Mouse (Mus musculus): ENCODE results near the gene Ms4a15. TPM values are rescaled to one million over a fixed set of nuclear protein-coding genes. Genes with fewer than 3 reads are reported as not detected.

The Ms4a15 gene
- not detected for polyA plus RNA-seq (2017; shearing (Covaris generic))

GRCm38 (mm10) chr19:10993150-10993549 is at the start of gene Ms4a15:
Ms4a15 (minus strand) TSS chr19:10993250.

GRCm38 (mm10) chr19:11017891-11018290 is 24.8 kb upstream of the Ms4a15 start, which contains the start of gene Ms4a18:
Ms4a18 (minus strand) TSS chr19:11018031.

GRCm38 (mm10) chr19:10974238-10974865 is 18.7 kb downstream of the Ms4a15 start, which contains the start of gene Ms4a10:
Ms4a10 (minus strand) TSS chr19:10974670.

DNA sequence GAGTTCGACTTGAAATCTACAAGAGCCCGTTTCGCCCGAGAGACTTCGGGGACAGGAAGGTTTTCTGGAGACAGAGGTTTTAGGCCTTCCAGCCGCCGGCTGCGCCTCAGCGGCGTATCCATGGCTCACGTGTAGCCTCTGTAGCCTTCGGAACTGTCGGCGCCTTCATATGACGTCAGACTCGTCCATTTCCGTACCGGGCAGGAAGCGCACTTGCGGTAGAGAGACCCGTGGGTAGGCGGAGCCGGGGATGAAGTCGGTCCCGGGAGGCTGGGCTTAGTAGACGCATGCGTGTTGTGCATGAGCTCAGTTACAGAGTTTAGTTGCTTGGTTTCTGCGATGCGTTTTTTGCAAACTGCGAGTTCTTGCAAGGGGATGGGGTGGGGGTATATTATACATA is 43.9 kb downstream of the Ms4a15 start, which contains the start of gene Ccdc86:
Gene Ccdc86 (minus strand): TSS at position 155 of the 400 bp plus-strand sequence.

DNA sequence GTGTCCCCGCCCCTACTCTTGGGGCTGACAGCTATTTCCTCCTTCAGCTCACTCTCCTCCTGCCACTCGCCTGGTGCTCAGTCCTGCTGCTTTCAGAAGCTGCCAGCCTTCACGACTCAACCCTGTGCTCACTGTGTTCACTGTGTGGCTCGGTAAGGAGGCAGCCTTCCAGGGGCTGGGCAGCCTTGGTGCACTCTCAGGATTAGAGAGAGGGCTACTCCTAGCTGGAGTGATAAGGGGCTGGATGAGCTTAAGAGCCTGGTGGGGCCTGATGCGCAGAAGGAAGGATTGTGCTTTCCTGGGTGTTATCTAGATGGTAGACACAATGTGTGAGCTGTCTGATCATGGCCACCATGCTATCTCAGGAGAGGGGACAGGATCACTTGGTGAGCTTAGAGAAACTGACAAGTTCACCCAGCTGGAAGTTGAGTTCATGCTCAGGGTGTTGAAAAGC is 55.9 kb downstream of the Ms4a15 start, which contains the start of gene Ptgdr2:
Gene Ptgdr2 (plus strand): TSS at position 51 of the 454 bp plus-strand sequence.

Other genes starting within 250 kb of the Ms4a15 start
- gene Cd6, start 163.2 kb downstream of the Ms4a15 start, polyA plus RNA-seq (2017; shearing (Covaris generic)), result 429 TPM
- gene Slc15a3, start 153.5 kb downstream of the Ms4a15 start, polyA plus RNA-seq (2017; shearing (Covaris generic)), result not detected
- gene Tmem132a, start 123.3 kb downstream of the Ms4a15 start, polyA plus RNA-seq (2017; shearing (Covaris generic)), result 0.12 TPM
- gene Tmem109, start 111.2 kb downstream of the Ms4a15 start, polyA plus RNA-seq (2017; shearing (Covaris generic)), result 39.4 TPM
- 81.2 TPM for gene Prpf19, start 98.0 kb downstream of the Ms4a15 start, polyA plus RNA-seq (2017; shearing (Covaris generic))
- not detected for gene Zp1, start 72.6 kb downstream of the Ms4a15 start, polyA plus RNA-seq (2017; shearing (Covaris generic))
- not detected for gene Ptgdr2, start 56.1 kb downstream of the Ms4a15 start, polyA plus RNA-seq (2017; shearing (Covaris generic))
- gene Ccdc86, start 44.0 kb downstream of the Ms4a15 start, polyA plus RNA-seq (2017; shearing (Covaris generic)), result 18.8 TPM
- gene Ms4a10, start 18.6 kb downstream of the Ms4a15 start, polyA plus RNA-seq (2017; shearing (Covaris generic)), result not detected
- gene Ms4a18, start 24.8 kb upstream of the Ms4a15 start, polyA plus RNA-seq (2017; shearing (Covaris generic)), result not detected
- gene Ms4a8a, start 87.9 kb upstream of the Ms4a15 start, polyA plus RNA-seq (2017; shearing (Covaris generic)), result not detected
- gene 1700017D01Rik, start 137.6 kb upstream of the Ms4a15 start, polyA plus RNA-seq (2017; shearing (Covaris generic)), result not detected
- not detected for gene 1700025F22Rik, start 172.1 kb upstream of the Ms4a15 start, polyA plus RNA-seq (2017; shearing (Covaris generic))
- gene Ms4a13, start 203.5 kb upstream of the Ms4a15 start, polyA plus RNA-seq (2017; shearing (Covaris generic)), result not detected
- gene Ms4a12, start 239.2 kb upstream of the Ms4a15 start, polyA plus RNA-seq (2017; shearing (Covaris generic)), result not detected